Mouse (Mus musculus): ENCODE data around the gene Smim27. TPM values are rescaled to one million over a fixed set of nuclear protein-coding genes. Genes with fewer than 3 reads are reported as not detected.

Gene Smim27
- 10 to 100 TPM; 52.9 to 54.7 TPM for total RNA-seq (2021)
- polyA plus RNA-seq (2012; rRNA removed): 23.2 and 33.7 TPM in 2 replicates
- long read RNA-seq, transcript Smim27-201 (2 exons, 1,044 nt): major isoform, 29 of 30 reads
- long read RNA-seq, partial matches to known transcripts: 1 of 30 reads
- long read RNA-seq, other reads (novel, unspliced or antisense): 0 of 30 reads

GRCm38 (mm10) chr4:40269430-40270032, at the start of gene Smim27, which contains the start of gene Topors:
TSS of gene Smim27 (plus strand) at chr4:40269579.
TSS of gene Topors (minus strand) at chr4:40269850.
- peak; percentile 97 for DNase-seq

- no peak for DNase-seq
Measured at GRCm38 (mm10) chr4:40220437-40220836, 48.9 kb upstream of the Smim27 start.

GRCm38 (mm10) chr4:40221004-40221760, 48.2 kb upstream of the Smim27 start:
- no peak for DNase-seq

GRCm38 (mm10) chr4:40221876-40222585, 47.3 kb upstream of the Smim27 start:
- no peak for DNase-seq

GRCm38 (mm10) chr4:40226095-40226494, 43.3 kb upstream of the Smim27 start:
- DNase-seq: no peak

- no peak for DNase-seq
Measured at GRCm38 (mm10) chr4:40227131-40227530, 42.2 kb upstream of the Smim27 start.

- no peak for DNase-seq
Measured at GRCm38 (mm10) chr4:40227886-40228285, 41.5 kb upstream of the Smim27 start.

- no peak for DNase-seq
Measured at GRCm38 (mm10) chr4:40229723-40230122, 39.7 kb upstream of the Smim27 start.

GRCm38 (mm10) chr4:40233062-40233664, 36.2 kb upstream of the Smim27 start:
- no peak for DNase-seq

GRCm38 (mm10) chr4:40234256-40234655, 35.1 kb upstream of the Smim27 start:
- no peak for DNase-seq

GRCm38 (mm10) chr4:40236829-40237228, 32.5 kb upstream of the Smim27 start:
- no peak for DNase-seq

- DNase-seq: peak; percentile 87
Measured at GRCm38 (mm10) chr4:40238483-40239408, 30.6 kb upstream of the Smim27 start.

- DNase-seq: peak; percentile 63
Measured at GRCm38 (mm10) chr4:40239409-40240271, 29.7 kb upstream of the Smim27 start, which contains the start of gene Ddx58. TSS of gene Ddx58 (minus strand) at chr4:40239828.

GRCm38 (mm10) chr4:40240272-40240744, 29.1 kb upstream of the Smim27 start:
- peak; percentile 10 for DNase-seq

GRCm38 (mm10) chr4:40241928-40242327, 27.5 kb upstream of the Smim27 start:
- DNase-seq: no peak

- DNase-seq: no peak
Measured at GRCm38 (mm10) chr4:40243006-40243405, 26.4 kb upstream of the Smim27 start.

- DNase-seq: no peak
Measured at GRCm38 (mm10) chr4:40244035-40244434, 25.3 kb upstream of the Smim27 start.

- DNase-seq: no peak
Measured at GRCm38 (mm10) chr4:40250984-40251383, 18.4 kb upstream of the Smim27 start.

GRCm38 (mm10) chr4:40253766-40254165, 15.6 kb upstream of the Smim27 start:
- DNase-seq: no peak

Measured in adrenal gland, adult 2 months (tissue).